Mouse (Mus musculus) lung, postnatal 0 days (tissue): ENCODE results near the gene Dock4. TPM values are rescaled to one million over a fixed set of nuclear protein-coding genes. Genes with fewer than 3 reads are reported as not detected.

Source experiments
- ATAC-seq: fragments of 200-750 bp; cut with Nextera tagmentation; 2 replicates; pipeline ENCODE4 v1.8.0; 2017; ENCODE audit warnings: moderate library complexity
- DNase-seq: peaks from one replicate; pipeline ENCODE4 v3.0.0-alpha.2; 2016; ENCODE audit warnings: low spot score
- H3K27ac ChIP-seq: fragments of 300-500 bp; sonication (generic); 2 replicates; pipeline ENCODE4 v1.5.1; 2014; ENCODE audit warnings: antibody characterized with exemption, mild to moderate bottlenecking, low read length, mixed read lengths
- H3K27me3 ChIP-seq: fragments of 300-500 bp; sonication (generic); replicated peaks from 2 replicates; pipeline ENCODE4 v1.6.1; 2014; ENCODE audit warnings: low read length, mixed read lengths; ENCODE audit not compliant: insufficient read depth
- H3K36me3 ChIP-seq: fragments of 300-500 bp; sonication (generic); 2 replicates; pipeline ENCODE4 v1.6.1; 2014; ENCODE audit warnings: low read length, mixed read lengths; ENCODE audit not compliant: insufficient read depth
- H3K4me1 ChIP-seq: fragments of 300-500 bp; sonication (generic); 2 replicates; pipeline ENCODE4 v1.6.1; 2014; ENCODE audit warnings: antibody characterized with exemption, low read depth, low read length, mixed read lengths; ENCODE audit not compliant: insufficient read depth
- H3K4me2 ChIP-seq: fragments of 300-500 bp; sonication (generic); replicated peaks from 2 replicates; pipeline ENCODE4 v1.6.1; 2014; ENCODE audit warnings: low read depth, mild to moderate bottlenecking, low read length, moderate library complexity, mixed read lengths
- H3K4me3 ChIP-seq: fragments of 300-500 bp; sonication (generic); 2 replicates; pipeline ENCODE4 v1.5.1; 2014; ENCODE audit warnings: low read depth, low read length
- H3K9ac ChIP-seq: fragments of 300-500 bp; sonication (generic); replicated peaks from 2 replicates; pipeline ENCODE4 v1.6.1; 2014; ENCODE audit warnings: low read depth, mild to moderate bottlenecking
- H3K9me3 ChIP-seq: fragments of 300-500 bp; sonication (generic); 2 replicates; pipeline ENCODE4 v1.6.1; 2016; ENCODE audit warnings: low read length, mixed read lengths
- CTCF ChIP-seq: IDR thresholded peaks from 2 replicates; pipeline ENCODE4 v1.5.1; 2016; ENCODE audit warnings: antibody characterized with exemption, mild to moderate bottlenecking
- EP300 ChIP-seq: IDR thresholded peaks from 2 replicates; pipeline ENCODE4 v1.6.1; 2016; ENCODE audit warnings: antibody characterized with exemption, mild to moderate bottlenecking, control low read depth
- WGBS: fragments of 180-500 bp; shearing (Covaris S2); extraction: QIAGEN DNeasy Blood & Tissue Kit; methylation state at CpG from one replicate; pipeline ENCODE4 v1.1.7; 2014; 5-methylcytosine and 5-hydroxymethylcytosine counted together
- polyA plus RNA-seq: library from polyadenylated mRNA; unstranded; fragments of >200 nt; fragmentation: Nextera tagmentation; extraction: Ambion mirVana; gene quantifications from 2 replicates; pipeline ENCODE4 v1.2.1, GENCODE M21; 2015

Gene Dock4
- polyA plus RNA-seq, 1 experiment from 2014 or later, result 18.5 TPM

GRCm38 (mm10) chr12:40576749-40577148, 131.0 kb downstream of the Dock4 start:
- H3K36me3 ChIP-seq, result no peaks in the 10 kb centered on the region
- no peaks in the 10 kb centered on the region for H3K27me3 ChIP-seq
- H3K4me1 ChIP-seq, result peaks cover 3% of the 10 kb centered on the region; the same call in 1 of the 2 replicates
- H3K4me3 ChIP-seq, result no peak overlapping the region
- H3K4me2 ChIP-seq, result no peak overlapping the region
- WGBS, result 92% methylated on average over 2 of the region's 2 CpGs
- no peak for ATAC-seq
- H3K27ac ChIP-seq, result no peak overlapping the region
- H3K9me3 ChIP-seq, result no peaks in the 10 kb centered on the region
- TF ChIP-seq EP300 (no peak), CTCF (no peak)
- DNase-seq, result no peak
- no peak overlapping the region for H3K9ac ChIP-seq

- TF ChIP-seq EP300, result no peak
- TF ChIP-seq CTCF, result no peak
- Histone ChIP-seq H3K4me1 (peaks cover 3% of the 10 kb centered on the region; the same call in 1 of the 2 replicates), H3K9me3 (no peaks in the 10 kb centered on the region), H3K9ac (no peak overlapping the region), H3K36me3 (no peaks in the 10 kb centered on the region), H3K4me3 (no peak overlapping the region), H3K27ac (no peak overlapping the region), H3K4me2 (no peak overlapping the region), H3K27me3 (no peaks in the 10 kb centered on the region)
- WGBS, result 33% methylated on average over 2 of the region's 2 CpGs
- DNase-seq (no peak), ATAC-seq (no peak)
These were observed 134.6 kb downstream of the Dock4 start for GRCm38 (mm10) chr12:40580351-40580750.

GRCm38 (mm10) chr12:40581037-40581436, 135.3 kb downstream of the Dock4 start:
- H3K27ac ChIP-seq, result no peak overlapping the region
- 68% methylated on average over 3 of the region's 3 CpGs for WGBS
- H3K4me2 ChIP-seq, result no peak overlapping the region
- no peak for DNase-seq
- H3K36me3 ChIP-seq, result no peaks in the 10 kb centered on the region
- no peak for ATAC-seq
- H3K4me3 ChIP-seq, result no peak overlapping the region
- H3K9me3 ChIP-seq, result no peaks in the 10 kb centered on the region
- peaks cover 3% of the 10 kb centered on the region; the same call in 1 of the 2 replicates for H3K4me1 ChIP-seq
- H3K9ac ChIP-seq, result no peak overlapping the region
- TF ChIP-seq CTCF (no peak), EP300 (no peak)
- no peaks in the 10 kb centered on the region for H3K27me3 ChIP-seq

GRCm38 (mm10) chr12:40582059-40582458, 136.3 kb downstream of the Dock4 start:
- no peak for ATAC-seq
- 81% methylated on average over 5 of the region's 5 CpGs for WGBS
- DNase-seq, result no peak

GRCm38 (mm10) chr12:40584526-40585289, 139.0 kb downstream of the Dock4 start:
- TF ChIP-seq CTCF, result no peak
- TF ChIP-seq EP300, result no peak
- 77% methylated on average over 7 of the region's 7 CpGs for WGBS

More at GRCm38 (mm10) chr12:40582059-40582458, 136.3 kb downstream of the Dock4 start:
- no peaks in the 10 kb centered on the region for H3K36me3 ChIP-seq
- H3K4me1 ChIP-seq, result peaks cover 3% of the 10 kb centered on the region; the same call in 1 of the 2 replicates
- H3K9ac ChIP-seq, result no peak overlapping the region
- no peak overlapping the region for H3K4me2 ChIP-seq
- no peak overlapping the region for H3K27ac ChIP-seq
- no peaks in the 10 kb centered on the region for H3K27me3 ChIP-seq
- TF ChIP-seq EP300, result no peak
- TF ChIP-seq CTCF, result no peak
- H3K9me3 ChIP-seq, result no peaks in the 10 kb centered on the region
- H3K4me3 ChIP-seq, result no peak overlapping the region

GRCm38 (mm10) chr12:40585456-40586141, 139.8 kb downstream of the Dock4 start:
- no peaks in the 10 kb centered on the region for H3K9me3 ChIP-seq
- DNase-seq (no peak), ATAC-seq (no peak)
- no peak overlapping the region for H3K4me2 ChIP-seq
- H3K27me3 ChIP-seq, result no peaks in the 10 kb centered on the region
- no peak overlapping the region for H3K4me3 ChIP-seq
- H3K4me1 ChIP-seq, result no peaks in the 10 kb centered on the region
- no peak overlapping the region for H3K9ac ChIP-seq
- 73% methylated on average over 4 of the region's 4 CpGs for WGBS
- no peak overlapping the region for H3K27ac ChIP-seq
- TF ChIP-seq EP300, result no peak
- TF ChIP-seq CTCF, result no peak
- no peaks in the 10 kb centered on the region for H3K36me3 ChIP-seq

More at GRCm38 (mm10) chr12:40584526-40585289, 139.0 kb downstream of the Dock4 start:
- H3K27me3 ChIP-seq, result no peaks in the 10 kb centered on the region
- peaks cover 3% of the 10 kb centered on the region; the same call in 1 of the 2 replicates for H3K4me1 ChIP-seq
- ATAC-seq, result peak; percentile 30
- H3K27ac ChIP-seq, result peak overlapping the region; percentile 32; the same call in 1 of the 2 replicates
- H3K9ac ChIP-seq, result no peak overlapping the region
- DNase-seq, result peak; percentile 58
- no peak overlapping the region for H3K4me3 ChIP-seq
- no peaks in the 10 kb centered on the region for H3K9me3 ChIP-seq
- no peak overlapping the region for H3K4me2 ChIP-seq
- no peaks in the 10 kb centered on the region for H3K36me3 ChIP-seq
